Comparison of ENCODE assay signal across 8 mouse cellular contexts in genomic region chrX:10574523-10574922, GRCm38 (mm10).
DNase-seq lines count a peak whose midpoint lies in the region; ATAC-seq and TF ChIP-seq lines count a peak whose summit lies in the region.

No protein-coding gene starts in this region.

- H3K4me3 ChIP-seq in kidney, embryonic 14.5 days (ENCODE audit: low read length) = no peak overlapping the region

- no peak overlapping the region for H3K27ac ChIP-seq in kidney, embryonic 14.5 days (ENCODE audit: low read depth, low read length)

- TF ChIP-seq CTCF in brain, embryonic 14.5 days (IDR thresholded peaks at IDR 0.05; ENCODE audit: borderline replicate concordance, extremely low read depth, insufficient read depth, insufficient read length) = no peak

- DNase-seq in kidney, adult 11 months = peak; percentile 60
- DNase-seq in brain, embryonic 14.5 days (ENCODE audit: low read depth) = peak; percentile 87
- peak; percentile 19 for DNase-seq in gastrocnemius, postnatal 10 days
- DNase-seq in kidney, postnatal 14 days = peak; percentile 76
- peak; percentile 32 for DNase-seq in ovary, postnatal 36 days (ENCODE audit: low spot score)
- DNase-seq in liver = no peak
- DNase-seq in B cell, adult 2 months = no peak

- no peak overlapping the region for H3K9ac ChIP-seq in kidney, embryonic 14.5 days (ENCODE audit: low read depth, low read length)

- no peaks in the 10 kb centered on the region for H3K27me3 ChIP-seq in kidney, embryonic 14.5 days (ENCODE audit: control insufficient read depth, insufficient read depth, low read length)

- WGBS in kidney, embryonic 14.5 days = 43% methylated on average over 3 of the region's 3 CpGs

- no peak overlapping the region for H3K4me2 ChIP-seq in kidney, embryonic 14.5 days (replicated peaks; ENCODE audit: low read depth, low read length)

- TF ChIP-seq POLR2A in brain, embryonic 14.5 days (IDR thresholded peaks at IDR 0.05; ENCODE audit: borderline replicate concordance, extremely low read depth, insufficient read depth, insufficient read length, poor library complexity, severe bottlenecking) = no peak

- no peaks in the 10 kb centered on the region for H3K9me3 ChIP-seq in kidney, embryonic 14.5 days (ENCODE audit: control insufficient read depth, low read length)

- H3K4me1 ChIP-seq in kidney, embryonic 14.5 days (ENCODE audit: control insufficient read depth, insufficient read depth, low read length) = no peaks in the 10 kb centered on the region

- no peak for ATAC-seq in kidney, embryonic 14.5 days (ENCODE audit: low FRiP score, low TSS enrichment)

- H3K36me3 ChIP-seq in kidney, embryonic 14.5 days (ENCODE audit: control insufficient read depth, insufficient read depth, low read length) = no peaks in the 10 kb centered on the region

Comparison
In these comparisons a context has a peak if more than half of its experiments do, and no peak if none do; other contexts are left out.
1. DNase-seq: peak in kidney, adult 11 months (single experiment), brain, embryonic 14.5 days (single experiment), gastrocnemius, postnatal 10 days (single experiment), kidney, postnatal 14 days (single experiment) and ovary, postnatal 36 days (single experiment); none in liver (single experiment) and B cell, adult 2 months (0 of 2).